Mouse (Mus musculus): ENCODE measurements around the gene Otos. TPM values are rescaled to one million over a fixed set of nuclear protein-coding genes. Genes with fewer than 3 reads are reported as not detected.

Otos gene
- polyA plus RNA-seq, 1 experiment: not detected

GRCm38 (mm10) chr1:92618360-92618759, 30.3 kb downstream of the Otos start:
- TF ChIP-seq CTCF (IDR thresholded peaks at IDR 0.05; ENCODE audit: borderline replicate concordance, insufficient read depth, low read length): no peak
- no peak for TF ChIP-seq POLR2A (IDR thresholded peaks at IDR 0.05; ENCODE audit: low read depth, low read length)
- Histone ChIP-seq H3K4me1 (ENCODE audit: control insufficient read depth, insufficient read depth, low read length) (peaks cover 2% of the 10 kb centered on the region; the same call in 1 of the 2 replicates), H3K27ac (ENCODE audit: insufficient read depth, low read length) (no peak overlapping the region), H3K4me3 (ENCODE audit: insufficient read depth, low read length) (no peak overlapping the region)

GRCm38 (mm10) chr1:92617488-92617887, 31.2 kb downstream of the Otos start, which contains the start of gene Olfr12:
Gene Olfr12 (plus strand): TSS chr1:92617788.
- Histone ChIP-seq H3K27ac (ENCODE audit: insufficient read depth, low read length) (no peak within 1 kb of the TSS), H3K4me1 (ENCODE audit: control insufficient read depth, insufficient read depth, low read length) (peaks cover 2% of the 10 kb centered on the region; the same call in 1 of the 2 replicates), H3K4me3 (ENCODE audit: insufficient read depth, low read length) (no peak within 1 kb of the TSS)
- TF ChIP-seq POLR2A (IDR thresholded peaks at IDR 0.05; ENCODE audit: low read depth, low read length) (no peak), CTCF (IDR thresholded peaks at IDR 0.05; ENCODE audit: borderline replicate concordance, insufficient read depth, low read length) (no peak)

GRCm38 (mm10) chr1:92616046-92616445, 32.6 kb downstream of the Otos start:
- Histone ChIP-seq H3K27ac (ENCODE audit: insufficient read depth, low read length) (no peak overlapping the region), H3K4me3 (ENCODE audit: insufficient read depth, low read length) (no peak overlapping the region), H3K4me1 (ENCODE audit: control insufficient read depth, insufficient read depth, low read length) (peaks cover 2% of the 10 kb centered on the region; the same call in 1 of the 2 replicates)
- no peak for TF ChIP-seq POLR2A (IDR thresholded peaks at IDR 0.05; ENCODE audit: low read depth, low read length)
- no peak for TF ChIP-seq CTCF (IDR thresholded peaks at IDR 0.05; ENCODE audit: borderline replicate concordance, insufficient read depth, low read length)

GRCm38 (mm10) chr1:92614516-92614915, 34.1 kb downstream of the Otos start:
- Histone ChIP-seq H3K27ac (ENCODE audit: insufficient read depth, low read length) (no peak overlapping the region), H3K4me3 (ENCODE audit: insufficient read depth, low read length) (no peak overlapping the region), H3K4me1 (ENCODE audit: control insufficient read depth, insufficient read depth, low read length) (peaks cover 2% of the 10 kb centered on the region; the same call in 1 of the 2 replicates)
- no peak for TF ChIP-seq CTCF (IDR thresholded peaks at IDR 0.05; ENCODE audit: borderline replicate concordance, insufficient read depth, low read length)
- TF ChIP-seq POLR2A (IDR thresholded peaks at IDR 0.05; ENCODE audit: low read depth, low read length): no peak

- Histone ChIP-seq H3K27ac (ENCODE audit: insufficient read depth, low read length) (no peak overlapping the region), H3K4me1 (ENCODE audit: control insufficient read depth, insufficient read depth, low read length) (peaks cover 2% of the 10 kb centered on the region; the same call in 1 of the 2 replicates), H3K4me3 (ENCODE audit: insufficient read depth, low read length) (no peak overlapping the region)
- no peak for TF ChIP-seq CTCF (IDR thresholded peaks at IDR 0.05; ENCODE audit: borderline replicate concordance, insufficient read depth, low read length)
- no peak for TF ChIP-seq POLR2A (IDR thresholded peaks at IDR 0.05; ENCODE audit: low read depth, low read length)
Observed at GRCm38 (mm10) chr1:92613175-92613574, 35.5 kb downstream of the Otos start.

- peak; percentile 63; the same call in 1 of the 2 replicates for TF ChIP-seq CTCF (IDR thresholded peaks at IDR 0.05; ENCODE audit: borderline replicate concordance, insufficient read depth, low read length)
- no peak for TF ChIP-seq POLR2A (IDR thresholded peaks at IDR 0.05; ENCODE audit: low read depth, low read length)
- H3K27ac ChIP-seq (ENCODE audit: insufficient read depth, low read length): no peak overlapping the region
- H3K4me1 ChIP-seq (ENCODE audit: control insufficient read depth, insufficient read depth, low read length): peaks cover 2% of the 10 kb centered on the region; the same call in 1 of the 2 replicates
- H3K4me3 ChIP-seq (ENCODE audit: insufficient read depth, low read length): no peak overlapping the region
Observed at GRCm38 (mm10) chr1:92611008-92611407, 37.6 kb downstream of the Otos start.

- no peak for TF ChIP-seq POLR2A (IDR thresholded peaks at IDR 0.05; ENCODE audit: low read depth, low read length)
- TF ChIP-seq CTCF (IDR thresholded peaks at IDR 0.05; ENCODE audit: borderline replicate concordance, insufficient read depth, low read length): no peak
- Histone ChIP-seq H3K4me1 (ENCODE audit: control insufficient read depth, insufficient read depth, low read length) (no peaks in the 10 kb centered on the region), H3K4me3 (ENCODE audit: insufficient read depth, low read length) (no peak overlapping the region), H3K27ac (ENCODE audit: insufficient read depth, low read length) (no peak overlapping the region)
Observed at GRCm38 (mm10) chr1:92607711-92608110, 40.9 kb downstream of the Otos start.

GRCm38 (mm10) chr1:92605482-92605881, 43.2 kb downstream of the Otos start, which contains the start of gene Olfr1410:
Gene Olfr1410 (plus strand): TSS chr1:92605782.
- Histone ChIP-seq H3K27ac (ENCODE audit: insufficient read depth, low read length) (no peak within 1 kb of the TSS), H3K4me3 (ENCODE audit: insufficient read depth, low read length) (no peak within 1 kb of the TSS), H3K4me1 (ENCODE audit: control insufficient read depth, insufficient read depth, low read length) (no peaks in the 10 kb centered on the region)
- no peak for TF ChIP-seq CTCF (IDR thresholded peaks at IDR 0.05; ENCODE audit: borderline replicate concordance, insufficient read depth, low read length)
- no peak for TF ChIP-seq POLR2A (IDR thresholded peaks at IDR 0.05; ENCODE audit: low read depth, low read length)

- TF ChIP-seq CTCF (IDR thresholded peaks at IDR 0.05; ENCODE audit: borderline replicate concordance, insufficient read depth, low read length) (no peak), POLR2A (IDR thresholded peaks at IDR 0.05; ENCODE audit: low read depth, low read length) (no peak)
- H3K4me3 ChIP-seq (ENCODE audit: insufficient read depth, low read length): no peak overlapping the region
- no peaks in the 10 kb centered on the region for H3K4me1 ChIP-seq (ENCODE audit: control insufficient read depth, insufficient read depth, low read length)
- no peak overlapping the region for H3K27ac ChIP-seq (ENCODE audit: insufficient read depth, low read length)
Observed at GRCm38 (mm10) chr1:92596019-92596418, 52.6 kb downstream of the Otos start.

Other genes starting within 250 kb of the Otos start
- gene Ndufa10, start 175.0 kb downstream of the Otos start, polyA plus RNA-seq (2011; ENCODE audit: insufficient read length, low read depth, missing spikeins): 166 and 171 TPM in 2 replicates
- gene Olfr1416, start 163.7 kb downstream of the Otos start, polyA plus RNA-seq (2011; ENCODE audit: insufficient read length, low read depth, missing spikeins): not detected in 2 replicates
- not detected in 2 replicates for gene Olfr1415, start 152.7 kb downstream of the Otos start, polyA plus RNA-seq (2011; ENCODE audit: insufficient read length, low read depth, missing spikeins)
- gene Olfr1414, start 130.2 kb downstream of the Otos start, polyA plus RNA-seq (2011; ENCODE audit: insufficient read length, low read depth, missing spikeins): not detected in 2 replicates
- not detected in 2 replicates for gene Olfr1413, start 77.5 kb downstream of the Otos start, polyA plus RNA-seq (2011; ENCODE audit: insufficient read length, low read depth, missing spikeins)
- not detected in 2 replicates for gene Olfr1412, start 63.1 kb downstream of the Otos start, polyA plus RNA-seq (2011; ENCODE audit: insufficient read length, low read depth, missing spikeins)
- gene Olfr1411, start 54.4 kb downstream of the Otos start, polyA plus RNA-seq (2011; ENCODE audit: insufficient read length, low read depth, missing spikeins): not detected in 2 replicates
- not detected in 2 replicates for gene Olfr1410, start 43.1 kb downstream of the Otos start, polyA plus RNA-seq (2011; ENCODE audit: insufficient read length, low read depth, missing spikeins)
- gene Olfr12, start 31.1 kb downstream of the Otos start, polyA plus RNA-seq (2011; ENCODE audit: insufficient read length, low read depth, missing spikeins): not detected in 2 replicates
- 188 and 227 TPM in 2 replicates for gene Cops9, start 6.9 kb downstream of the Otos start, polyA plus RNA-seq (2011; ENCODE audit: insufficient read length, low read depth, missing spikeins)
- gene Gpc1, start 182.8 kb upstream of the Otos start, polyA plus RNA-seq (2011; ENCODE audit: insufficient read length, low read depth, missing spikeins): 105 and 112 TPM in 2 replicates

All from embryonic fibroblast, embryonic 13.5 days (primary cell).